Mouse (Mus musculus) B cell, adult 2 months (primary cell): Measurements from ENCODE around the gene Gria4.
"Not testable (repeated sequence)": the region's sequence is repeated elsewhere in the genome, so short reads cannot be mapped to it uniquely, and the experiment has no call there.

Experiments
- DNase-seq, 2 experiments: peaks; one replicate each; pipeline ENCODE4 v3.0.0; 2022

Gene Gria4

GRCm38 (mm10) chr9:4795544-4796288 lies at the start of gene Gria4:
TSS of gene Gria4 (minus strand) at chr9:4796234.
- DNase-seq = no peak

- DNase-seq = not testable (repeated sequence)
These were observed 14.9 kb upstream of the Gria4 start for GRCm38 (mm10) chr9:4810941-4811340.

- no peak for DNase-seq
These were observed 7.2 kb upstream of the Gria4 start for GRCm38 (mm10) chr9:4803151-4803755.

- DNase-seq = no peak
These were observed 1.4 kb upstream of the Gria4 start for GRCm38 (mm10) chr9:4797396-4797795.

- DNase-seq = no peak
These were observed 233 bp upstream of the Gria4 start for GRCm38 (mm10) chr9:4796289-4796645.

GRCm38 (mm10) chr9:4795075-4795474 lies 959 bp downstream of the Gria4 start:
- no peak for DNase-seq

- DNase-seq = no peak
These were observed 1.6 kb downstream of the Gria4 start for GRCm38 (mm10) chr9:4794411-4794810.

GRCm38 (mm10) chr9:4749407-4749806 lies 46.6 kb downstream of the Gria4 start:
- DNase-seq = not testable (repeated sequence)

- no peak for DNase-seq
These were observed 81.9 kb downstream of the Gria4 start for GRCm38 (mm10) chr9:4714086-4714485.

GRCm38 (mm10) chr9:4712367-4712766 lies 83.7 kb downstream of the Gria4 start:
- no peak for DNase-seq

GRCm38 (mm10) chr9:4687149-4687548 lies 108.9 kb downstream of the Gria4 start:
- no peak for DNase-seq

GRCm38 (mm10) chr9:4680244-4680643 lies 115.8 kb downstream of the Gria4 start:
- no peak for DNase-seq

- DNase-seq = no peak
These were observed 116.9 kb downstream of the Gria4 start for GRCm38 (mm10) chr9:4679099-4679498.

- no peak for DNase-seq
These were observed 130.3 kb downstream of the Gria4 start for GRCm38 (mm10) chr9:4665691-4666090.

- no peak for DNase-seq
These were observed 133.6 kb downstream of the Gria4 start for GRCm38 (mm10) chr9:4662421-4662820.

GRCm38 (mm10) chr9:4658951-4659350 lies 137.1 kb downstream of the Gria4 start:
- no peak for DNase-seq

GRCm38 (mm10) chr9:4654333-4654732 lies 141.7 kb downstream of the Gria4 start:
- no peak for DNase-seq

GRCm38 (mm10) chr9:4639192-4639900 lies 156.7 kb downstream of the Gria4 start:
- DNase-seq = no peak

- no peak for DNase-seq
These were observed 164.1 kb downstream of the Gria4 start for GRCm38 (mm10) chr9:4631910-4632309.

- no peak for DNase-seq
These were observed 180.7 kb downstream of the Gria4 start for GRCm38 (mm10) chr9:4615286-4615685.

- no peak for DNase-seq
These were observed 190.7 kb downstream of the Gria4 start for GRCm38 (mm10) chr9:4605354-4605753.

- no peak for DNase-seq
These were observed 191.8 kb downstream of the Gria4 start for GRCm38 (mm10) chr9:4604236-4604635.

GRCm38 (mm10) chr9:4601788-4602187 lies 194.2 kb downstream of the Gria4 start:
- DNase-seq = no peak

- DNase-seq = no peak
These were observed 222.4 kb downstream of the Gria4 start for GRCm38 (mm10) chr9:4573596-4573995.
